Mouse (Mus musculus): ENCODE measurements around the gene Ptpn3. TPM values are rescaled to one million over a fixed set of nuclear protein-coding genes. Genes with fewer than 3 reads are reported as not detected.

Gene Ptpn3
- polyA plus RNA-seq, 1 experiment = 4.0 TPM

DNA sequence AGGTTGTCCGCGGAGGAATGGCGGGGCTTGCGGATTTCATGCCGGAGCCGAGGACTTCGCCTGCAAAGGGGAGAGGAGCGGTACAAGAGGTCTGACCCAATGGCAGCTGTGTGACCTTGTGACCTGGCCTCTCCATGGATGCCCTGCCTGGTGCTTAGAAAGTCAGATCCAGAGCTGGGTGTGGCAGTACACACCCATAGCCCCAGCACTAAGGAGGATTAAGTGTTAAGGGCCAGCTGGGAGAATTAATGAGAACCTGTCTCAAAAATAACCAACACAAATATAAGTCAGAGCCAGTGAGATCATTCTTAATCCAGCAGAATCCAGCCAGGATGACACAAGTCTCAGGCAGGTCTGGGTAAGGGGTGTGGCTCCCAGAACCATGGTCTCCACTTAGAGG lies 69.2 kb downstream of the Ptpn3 start:
- TF ChIP-seq POLR2A (IDR thresholded peaks at IDR 0.05; ENCODE audit: low read depth, low read length) = no peak
- TF ChIP-seq CTCF (IDR thresholded peaks at IDR 0.05; ENCODE audit: borderline replicate concordance, insufficient read depth, low read length) = no peak
- H3K27ac ChIP-seq (ENCODE audit: insufficient read depth, low read length) = no peak overlapping the region
- H3K4me1 ChIP-seq (ENCODE audit: control insufficient read depth, insufficient read depth, low read length) = peaks cover 2% of the 10 kb centered on the region; the same call in 1 of the 2 replicates
- no peak overlapping the region for H3K4me3 ChIP-seq (ENCODE audit: insufficient read depth, low read length)

- Histone ChIP-seq H3K4me3 (ENCODE audit: insufficient read depth, low read length) (no peak overlapping the region), H3K4me1 (ENCODE audit: control insufficient read depth, insufficient read depth, low read length) (peaks cover 2% of the 10 kb centered on the region; the same call in 1 of the 2 replicates), H3K27ac (ENCODE audit: insufficient read depth, low read length) (no peak overlapping the region)
- no peak for TF ChIP-seq POLR2A (IDR thresholded peaks at IDR 0.05; ENCODE audit: low read depth, low read length)
Measured at GRCm38 (mm10) chr4:57231323-57231722, 70.3 kb downstream of the Ptpn3 start.

GRCm38 (mm10) chr4:57230341-57230740 lies 71.3 kb downstream of the Ptpn3 start:
- Histone ChIP-seq H3K4me1 (ENCODE audit: control insufficient read depth, insufficient read depth, low read length) (peaks cover 2% of the 10 kb centered on the region; the same call in 1 of the 2 replicates), H3K4me3 (ENCODE audit: insufficient read depth, low read length) (no peak overlapping the region), H3K27ac (ENCODE audit: insufficient read depth, low read length) (no peak overlapping the region)
- TF ChIP-seq CTCF (IDR thresholded peaks at IDR 0.05; ENCODE audit: borderline replicate concordance, insufficient read depth, low read length) = no peak
- TF ChIP-seq POLR2A (IDR thresholded peaks at IDR 0.05; ENCODE audit: low read depth, low read length) = no peak

DNA sequence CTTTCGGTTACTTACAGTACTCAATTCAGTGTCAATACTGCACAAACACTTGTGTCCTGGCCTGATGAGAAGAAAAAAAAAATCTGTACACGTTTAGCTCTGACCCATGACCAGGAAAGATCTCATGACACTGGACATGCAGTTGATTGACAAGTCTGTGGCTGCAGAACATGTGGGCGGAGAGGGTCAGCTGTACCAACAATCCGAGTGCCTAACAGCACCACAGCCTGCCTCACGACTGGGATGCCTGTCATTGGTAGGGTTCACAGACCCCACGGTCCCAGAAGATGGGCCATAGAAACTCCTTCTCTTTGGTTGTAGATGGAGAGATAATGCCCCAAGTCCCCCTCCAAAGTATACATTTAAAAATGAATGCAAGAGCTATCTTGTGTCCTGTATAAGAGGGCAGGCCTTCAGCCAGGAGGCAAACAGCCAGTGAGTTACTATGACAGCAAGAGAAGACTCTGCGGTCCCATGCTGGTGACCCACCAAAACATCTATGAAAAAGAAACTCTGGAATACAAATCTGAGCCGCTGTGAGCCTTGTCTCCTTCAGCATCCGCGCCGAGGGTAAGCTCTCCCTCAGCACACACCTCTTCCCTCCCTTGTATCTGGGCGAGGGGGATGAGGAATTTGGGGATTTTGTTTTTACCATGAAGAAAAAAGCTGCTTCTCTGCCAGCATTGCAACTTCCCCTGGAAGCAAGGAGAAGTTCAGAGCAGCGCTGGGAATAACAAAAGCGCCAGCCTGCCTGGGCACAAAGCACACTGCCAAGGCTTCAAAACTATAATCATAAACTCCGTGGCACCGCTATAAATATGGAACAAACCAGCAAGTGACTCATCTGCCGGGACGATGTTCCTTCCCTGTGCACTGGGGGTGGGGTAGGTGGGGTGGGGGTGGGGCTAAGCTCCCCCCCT lies 72.8 kb downstream of the Ptpn3 start:
- H3K4me3 ChIP-seq (ENCODE audit: insufficient read depth, low read length) = no peak overlapping the region
- no peak overlapping the region for H3K27ac ChIP-seq (ENCODE audit: insufficient read depth, low read length)
- TF ChIP-seq CTCF (IDR thresholded peaks at IDR 0.05; ENCODE audit: borderline replicate concordance, insufficient read depth, low read length) (no peak), POLR2A (IDR thresholded peaks at IDR 0.05; ENCODE audit: low read depth, low read length) (no peak)
- peaks cover 2% of the 10 kb centered on the region; the same call in 1 of the 2 replicates for H3K4me1 ChIP-seq (ENCODE audit: control insufficient read depth, insufficient read depth, low read length)

DNA sequence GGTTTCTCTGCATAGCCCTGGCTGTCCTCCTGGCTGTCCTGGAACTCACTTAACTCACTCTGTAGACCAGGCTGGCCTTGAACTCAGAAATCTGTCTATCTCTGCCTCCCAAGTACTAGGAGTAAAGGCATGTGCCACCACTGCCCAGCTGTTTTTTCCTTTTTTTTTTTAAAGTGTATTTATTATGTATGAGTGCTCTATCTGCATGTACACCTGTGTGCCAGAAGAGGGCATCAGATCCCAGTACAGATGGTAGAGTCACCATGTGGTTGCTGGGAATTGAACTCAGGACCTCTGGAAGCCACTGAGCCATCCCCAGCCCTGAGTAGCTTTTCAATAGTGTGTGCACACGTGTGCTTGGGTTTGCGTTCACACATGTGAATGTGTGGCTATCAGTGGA lies 76.9 kb downstream of the Ptpn3 start:
- Histone ChIP-seq H3K4me3 (ENCODE audit: insufficient read depth, low read length) (no peak overlapping the region), H3K4me1 (ENCODE audit: control insufficient read depth, insufficient read depth, low read length) (peaks cover 2% of the 10 kb centered on the region; the same call in 1 of the 2 replicates), H3K27ac (ENCODE audit: insufficient read depth, low read length) (no peak overlapping the region)
- TF ChIP-seq CTCF (IDR thresholded peaks at IDR 0.05; ENCODE audit: borderline replicate concordance, insufficient read depth, low read length) (no peak), POLR2A (IDR thresholded peaks at IDR 0.05; ENCODE audit: low read depth, low read length) (no peak)

- TF ChIP-seq CTCF (IDR thresholded peaks at IDR 0.05; ENCODE audit: borderline replicate concordance, insufficient read depth, low read length) (no peak), POLR2A (IDR thresholded peaks at IDR 0.05; ENCODE audit: low read depth, low read length) (no peak)
Measured at GRCm38 (mm10) chr4:57217746-57218145, 83.9 kb downstream of the Ptpn3 start.

DNA sequence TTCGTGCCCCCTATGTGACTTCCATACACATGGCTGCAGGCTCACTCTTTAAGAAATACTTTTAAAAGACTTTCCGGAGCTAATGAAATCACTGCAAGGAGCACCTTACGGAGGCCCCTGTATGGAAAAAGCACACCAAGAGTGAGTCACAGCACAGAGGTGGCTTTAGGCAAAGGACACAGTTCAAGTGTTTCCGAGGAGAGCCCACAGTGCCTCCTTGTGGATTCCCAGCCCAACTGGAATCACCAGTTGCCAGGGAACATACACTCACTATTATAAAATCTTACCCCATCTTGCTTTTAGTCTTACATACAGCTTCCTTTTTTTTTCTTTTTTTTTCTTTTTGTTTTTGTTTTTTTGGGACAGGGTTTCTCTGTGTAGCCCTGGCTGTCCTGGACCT lies 85.1 kb downstream of the Ptpn3 start:
- no peaks in the 10 kb centered on the region for H3K4me1 ChIP-seq (ENCODE audit: control insufficient read depth, insufficient read depth, low read length)
- H3K4me3 ChIP-seq (ENCODE audit: insufficient read depth, low read length) = no peak overlapping the region
- TF ChIP-seq POLR2A (IDR thresholded peaks at IDR 0.05; ENCODE audit: low read depth, low read length) (no peak), CTCF (IDR thresholded peaks at IDR 0.05; ENCODE audit: borderline replicate concordance, insufficient read depth, low read length) (no peak)
- H3K27ac ChIP-seq (ENCODE audit: insufficient read depth, low read length) = no peak overlapping the region

More at GRCm38 (mm10) chr4:57217746-57218145, 83.9 kb downstream of the Ptpn3 start:
- no peak overlapping the region for H3K27ac ChIP-seq (ENCODE audit: insufficient read depth, low read length)
- no peaks in the 10 kb centered on the region for H3K4me1 ChIP-seq (ENCODE audit: control insufficient read depth, insufficient read depth, low read length)
- no peak overlapping the region for H3K4me3 ChIP-seq (ENCODE audit: insufficient read depth, low read length)

GRCm38 (mm10) chr4:57214852-57215251 lies 86.8 kb downstream of the Ptpn3 start:
- Histone ChIP-seq H3K27ac (ENCODE audit: insufficient read depth, low read length) (no peak overlapping the region), H3K4me3 (ENCODE audit: insufficient read depth, low read length) (no peak overlapping the region), H3K4me1 (ENCODE audit: control insufficient read depth, insufficient read depth, low read length) (no peaks in the 10 kb centered on the region)
- no peak for TF ChIP-seq CTCF (IDR thresholded peaks at IDR 0.05; ENCODE audit: borderline replicate concordance, insufficient read depth, low read length)
- no peak for TF ChIP-seq POLR2A (IDR thresholded peaks at IDR 0.05; ENCODE audit: low read depth, low read length)

DNA sequence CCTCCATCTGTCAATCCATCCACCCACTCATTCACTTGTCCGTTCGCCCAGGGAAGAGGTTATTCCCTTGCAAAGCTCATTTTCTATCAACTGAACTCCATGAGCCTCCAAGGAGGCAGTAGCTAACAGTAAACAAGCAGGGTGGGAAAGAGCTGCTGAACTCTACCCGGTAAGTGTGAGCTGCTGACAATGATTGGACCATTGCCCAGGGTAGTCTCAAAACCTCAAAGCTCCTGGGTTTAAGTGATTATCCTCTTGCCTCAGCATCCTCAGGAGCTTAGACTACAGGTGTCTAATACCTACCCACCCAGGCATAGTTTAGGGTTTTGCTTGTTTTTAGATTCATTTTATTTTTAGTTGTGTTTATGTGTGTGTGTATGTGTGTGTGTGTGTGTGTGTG lies 87.5 kb downstream of the Ptpn3 start:
- no peaks in the 10 kb centered on the region for H3K4me1 ChIP-seq (ENCODE audit: control insufficient read depth, insufficient read depth, low read length)

DNA sequence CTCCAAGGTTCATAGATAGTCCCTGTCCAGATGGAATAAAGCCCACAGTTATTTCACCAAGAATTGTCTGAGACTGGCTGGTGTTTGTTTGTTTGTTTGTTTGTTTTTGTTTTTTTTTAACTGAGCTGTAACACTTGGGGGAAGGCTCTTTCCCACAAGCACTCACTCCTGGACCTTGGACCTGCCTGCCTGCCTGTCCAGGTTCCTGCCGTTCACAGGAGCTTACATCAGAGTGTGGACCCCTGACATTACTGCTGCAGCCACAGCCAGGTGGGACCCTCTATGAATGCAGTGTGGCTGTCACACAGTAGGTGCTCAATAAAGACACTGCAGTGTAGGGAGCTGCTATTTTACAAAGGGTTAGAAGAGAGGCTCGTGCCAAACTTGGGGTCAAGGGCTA lies 89.9 kb downstream of the Ptpn3 start:
- TF ChIP-seq POLR2A (IDR thresholded peaks at IDR 0.05; ENCODE audit: low read depth, low read length) = no peak
- no peak for TF ChIP-seq CTCF (IDR thresholded peaks at IDR 0.05; ENCODE audit: borderline replicate concordance, insufficient read depth, low read length)
- H3K4me1 ChIP-seq (ENCODE audit: control insufficient read depth, insufficient read depth, low read length) = no peaks in the 10 kb centered on the region
- H3K4me3 ChIP-seq (ENCODE audit: insufficient read depth, low read length) = no peak overlapping the region
- H3K27ac ChIP-seq (ENCODE audit: insufficient read depth, low read length) = no peak overlapping the region

More for the DNA sequence above, 87.5 kb downstream of the Ptpn3 start:
- Histone ChIP-seq H3K4me3 (ENCODE audit: insufficient read depth, low read length) (no peak overlapping the region), H3K27ac (ENCODE audit: insufficient read depth, low read length) (no peak overlapping the region)
- TF ChIP-seq POLR2A (IDR thresholded peaks at IDR 0.05; ENCODE audit: low read depth, low read length) (no peak), CTCF (IDR thresholded peaks at IDR 0.05; ENCODE audit: borderline replicate concordance, insufficient read depth, low read length) (no peak)

Data from embryonic fibroblast, embryonic 13.5 days (primary cell).